Mouse (Mus musculus): ENCODE measurements around the gene Cntnap2. TPM values are rescaled to one million over a fixed set of nuclear protein-coding genes. Genes with fewer than 3 reads are reported as not detected.

Cntnap2 gene
- polyA plus RNA-seq, 1 experiment from 2014 or later: 5.7 TPM

- Histone ChIP-seq H3K4me3 (no peak overlapping the region), H3K36me3 (no peaks in the 10 kb centered on the region), H3K27ac (no peak overlapping the region), H3K4me1 (no peaks in the 10 kb centered on the region), H3K4me2 (replicated peaks) (no peak overlapping the region), H3K9ac (no peak overlapping the region), H3K27me3 (no peaks in the 10 kb centered on the region), H3K9me3 (no peaks in the 10 kb centered on the region)
- no peak for ATAC-seq (ENCODE audit: insufficient number of reproducible peaks, insufficient read depth, low FRiP score, low TSS enrichment)
These were observed 1674.6 kb downstream of the Cntnap2 start for GRCm38 (mm10) chr6:46733794-46734193.

DNA sequence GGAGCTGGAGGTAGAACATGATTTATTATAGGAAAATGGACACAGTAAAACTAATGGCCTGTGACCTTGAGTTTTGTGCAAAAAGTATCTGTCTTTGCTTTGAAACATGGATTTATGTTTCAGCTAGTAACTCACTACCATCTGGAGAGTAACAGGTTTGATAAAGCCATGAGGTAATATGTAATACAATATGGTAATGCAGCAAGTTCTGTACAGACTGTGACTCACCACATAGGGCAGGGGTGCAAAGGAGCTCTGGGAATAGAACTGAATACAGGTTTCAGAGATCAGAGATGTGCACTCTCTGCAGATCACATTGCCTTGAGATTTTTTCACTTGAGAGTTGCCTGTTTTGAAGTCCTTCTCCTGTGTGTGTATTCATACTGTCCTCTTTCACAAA, 1689.3 kb downstream of the Cntnap2 start:
- H3K9ac ChIP-seq: no peak overlapping the region
- H3K9me3 ChIP-seq: no peaks in the 10 kb centered on the region
- H3K4me2 ChIP-seq (replicated peaks): no peak overlapping the region
- H3K27me3 ChIP-seq: no peaks in the 10 kb centered on the region
- H3K36me3 ChIP-seq: no peaks in the 10 kb centered on the region
- no peaks in the 10 kb centered on the region for H3K4me1 ChIP-seq
- no peak overlapping the region for H3K4me3 ChIP-seq
- no peak overlapping the region for H3K27ac ChIP-seq
- no peak for ATAC-seq (ENCODE audit: insufficient number of reproducible peaks, insufficient read depth, low FRiP score, low TSS enrichment)

DNA sequence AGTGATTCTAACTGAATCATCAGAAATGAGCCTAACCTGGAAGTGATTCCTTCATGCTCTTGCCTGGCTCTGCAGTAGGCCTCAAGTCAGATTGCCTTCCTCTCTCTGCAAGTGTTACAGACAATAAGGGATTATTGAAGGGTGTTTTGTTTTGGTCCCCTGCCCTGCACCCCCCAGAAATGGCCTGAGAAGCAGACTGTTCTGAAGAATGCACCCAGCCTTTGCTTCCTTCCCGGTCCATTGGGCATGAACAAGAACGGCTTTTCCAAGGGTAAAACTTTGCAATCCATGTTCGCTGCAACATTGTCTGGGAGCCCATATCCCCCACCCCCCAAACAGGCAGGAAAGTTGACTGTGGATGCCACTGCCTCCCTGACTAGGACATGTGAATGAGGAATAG, 1704.3 kb downstream of the Cntnap2 start:
- no peak for ATAC-seq (ENCODE audit: insufficient number of reproducible peaks, insufficient read depth, low FRiP score, low TSS enrichment)
- Histone ChIP-seq H3K4me3 (no peak overlapping the region), H3K27me3 (no peaks in the 10 kb centered on the region), H3K27ac (no peak overlapping the region), H3K9ac (no peak overlapping the region), H3K4me2 (replicated peaks) (no peak overlapping the region), H3K9me3 (no peaks in the 10 kb centered on the region), H3K36me3 (no peaks in the 10 kb centered on the region), H3K4me1 (no peaks in the 10 kb centered on the region)
- 44% methylated on average over 3 of the region's 3 CpGs for WGBS

DNA sequence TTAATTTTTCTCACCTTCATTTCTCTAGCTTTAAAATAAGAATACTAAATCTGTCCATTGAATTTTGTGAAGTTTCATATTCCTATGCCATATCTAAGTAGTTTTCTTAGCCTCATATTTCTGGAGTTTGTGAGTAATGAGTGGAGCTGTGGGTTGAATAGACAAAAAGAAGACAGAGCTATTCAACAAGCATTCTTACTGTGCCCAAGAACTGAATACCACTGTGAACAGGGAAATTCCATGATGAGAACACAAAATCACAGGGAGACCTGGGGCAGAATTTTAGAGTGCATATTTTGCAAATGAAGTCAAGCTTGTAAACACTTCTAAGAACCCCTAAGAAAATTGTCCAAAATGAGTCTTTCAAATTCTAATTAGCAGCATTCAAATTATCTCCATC, 1715.4 kb downstream of the Cntnap2 start:
- ATAC-seq (ENCODE audit: insufficient number of reproducible peaks, insufficient read depth, low FRiP score, low TSS enrichment): no peak
- Histone ChIP-seq H3K4me2 (replicated peaks) (no peak overlapping the region), H3K27me3 (no peaks in the 10 kb centered on the region), H3K4me1 (no peaks in the 10 kb centered on the region), H3K9me3 (no peaks in the 10 kb centered on the region), H3K4me3 (no peak overlapping the region), H3K27ac (no peak overlapping the region), H3K36me3 (no peaks in the 10 kb centered on the region), H3K9ac (no peak overlapping the region)

- H3K9me3 ChIP-seq: no peaks in the 10 kb centered on the region
These were observed 1743.3 kb downstream of the Cntnap2 start for GRCm38 (mm10) chr6:46802264-46803110.

GRCm38 (mm10) chr6:46856635-46857034, 1797.5 kb downstream of the Cntnap2 start:
- H3K36me3 ChIP-seq: no peaks in the 10 kb centered on the region
- no peaks in the 10 kb centered on the region for H3K27me3 ChIP-seq
- H3K4me2 ChIP-seq (replicated peaks): no peak overlapping the region
- no peak overlapping the region for H3K27ac ChIP-seq
- no peaks in the 10 kb centered on the region for H3K9me3 ChIP-seq
- no peak overlapping the region for H3K9ac ChIP-seq
- 82% methylated on average over 3 of the region's 3 CpGs for WGBS
- ATAC-seq (ENCODE audit: insufficient number of reproducible peaks, insufficient read depth, low FRiP score, low TSS enrichment): no peak
- no peaks in the 10 kb centered on the region for H3K4me1 ChIP-seq
- H3K4me3 ChIP-seq: no peak overlapping the region

More at GRCm38 (mm10) chr6:46802264-46803110, 1743.3 kb downstream of the Cntnap2 start:
- H3K36me3 ChIP-seq: no peaks in the 10 kb centered on the region
- H3K4me1 ChIP-seq: no peaks in the 10 kb centered on the region
- whole genome bisulfite sequencing: 81% methylated on average over 4 of the region's 4 CpGs
- no peak overlapping the region for H3K4me3 ChIP-seq
- no peaks in the 10 kb centered on the region for H3K27me3 ChIP-seq
- H3K4me2 ChIP-seq (replicated peaks): no peak overlapping the region
- no peak overlapping the region for H3K9ac ChIP-seq
- ATAC-seq (ENCODE audit: insufficient number of reproducible peaks, insufficient read depth, low FRiP score, low TSS enrichment): no peak
- no peak overlapping the region for H3K27ac ChIP-seq

DNA sequence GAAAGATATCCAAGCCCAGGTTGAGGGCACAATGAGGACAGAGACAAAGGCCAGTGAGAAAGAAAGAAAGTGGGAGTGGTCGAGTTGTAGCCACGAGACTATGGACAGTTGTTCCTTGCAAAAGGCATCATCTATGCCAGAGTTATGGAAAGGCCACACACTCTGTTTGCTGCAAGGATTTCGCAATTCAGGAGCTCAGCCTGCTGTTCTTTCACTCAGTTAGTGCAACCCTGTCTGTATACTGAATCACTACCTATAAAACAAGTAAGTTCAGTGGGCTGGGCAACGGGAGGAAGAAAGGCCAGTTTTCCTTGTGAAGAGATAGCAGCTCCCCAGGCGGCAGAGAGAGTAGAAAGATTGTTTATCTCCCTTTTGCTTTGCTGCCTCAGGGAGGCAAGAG, 1801.9 kb downstream of the Cntnap2 start:
- Histone ChIP-seq H3K9ac (no peak overlapping the region), H3K27ac (no peak overlapping the region), H3K4me1 (no peaks in the 10 kb centered on the region), H3K4me2 (replicated peaks) (no peak overlapping the region), H3K4me3 (no peak overlapping the region), H3K9me3 (no peaks in the 10 kb centered on the region), H3K27me3 (no peaks in the 10 kb centered on the region), H3K36me3 (no peaks in the 10 kb centered on the region)
- no peak for ATAC-seq (ENCODE audit: insufficient number of reproducible peaks, insufficient read depth, low FRiP score, low TSS enrichment)
- WGBS: 15% methylated on average over 5 of the region's 5 CpGs

DNA sequence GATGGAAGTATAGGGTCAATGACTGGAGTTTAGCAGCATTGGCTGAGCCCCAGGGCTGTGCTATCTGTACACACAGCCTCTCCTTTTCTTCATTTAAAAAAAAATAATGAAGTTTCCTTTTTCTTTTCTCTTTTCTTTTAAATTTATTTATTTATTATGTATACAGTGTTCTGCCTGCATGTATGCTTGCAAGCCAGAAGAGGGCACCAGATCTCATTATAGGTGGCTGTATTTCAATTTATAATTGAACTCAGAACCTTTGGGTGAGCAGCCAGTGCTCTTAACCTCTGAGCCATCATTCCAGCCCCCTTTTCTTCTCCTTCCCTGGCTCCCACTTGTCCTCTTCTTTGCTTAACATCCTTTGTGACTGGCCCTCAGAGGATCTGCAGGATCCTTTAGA, 1807.2 kb downstream of the Cntnap2 start:
- Histone ChIP-seq H3K27me3 (no peaks in the 10 kb centered on the region), H3K9me3 (no peaks in the 10 kb centered on the region), H3K9ac (no peak overlapping the region), H3K36me3 (no peaks in the 10 kb centered on the region), H3K27ac (no peak overlapping the region), H3K4me2 (replicated peaks) (no peak overlapping the region), H3K4me1 (no peaks in the 10 kb centered on the region), H3K4me3 (no peak overlapping the region)
- ATAC-seq (ENCODE audit: insufficient number of reproducible peaks, insufficient read depth, low FRiP score, low TSS enrichment): no peak

- H3K4me2 ChIP-seq (replicated peaks): no peak overlapping the region
- no peaks in the 10 kb centered on the region for H3K9me3 ChIP-seq
- no peaks in the 10 kb centered on the region for H3K27me3 ChIP-seq
- no peak overlapping the region for H3K4me3 ChIP-seq
- no peaks in the 10 kb centered on the region for H3K4me1 ChIP-seq
- ATAC-seq (ENCODE audit: insufficient number of reproducible peaks, insufficient read depth, low FRiP score, low TSS enrichment): no peak
- no peaks in the 10 kb centered on the region for H3K36me3 ChIP-seq
- no peak overlapping the region for H3K9ac ChIP-seq
- H3K27ac ChIP-seq: no peak overlapping the region
- WGBS: 68% methylated on average over 2 of the region's 2 CpGs
These were observed 1827.1 kb downstream of the Cntnap2 start for GRCm38 (mm10) chr6:46886230-46886629.

GRCm38 (mm10) chr6:46909167-46909566, 1850.0 kb downstream of the Cntnap2 start:
- no peak overlapping the region for H3K4me3 ChIP-seq
- no peaks in the 10 kb centered on the region for H3K9me3 ChIP-seq
- H3K4me1 ChIP-seq: no peaks in the 10 kb centered on the region
- no peak for ATAC-seq (ENCODE audit: insufficient number of reproducible peaks, insufficient read depth, low FRiP score, low TSS enrichment)
- no peaks in the 10 kb centered on the region for H3K27me3 ChIP-seq
- no peak overlapping the region for H3K9ac ChIP-seq
- no peaks in the 10 kb centered on the region for H3K36me3 ChIP-seq
- H3K4me2 ChIP-seq (replicated peaks): no peak overlapping the region
- WGBS: 93% methylated on average over 2 of the region's 2 CpGs
- H3K27ac ChIP-seq: no peak overlapping the region

- Histone ChIP-seq H3K9ac (no peak overlapping the region), H3K4me2 (replicated peaks) (no peak overlapping the region), H3K27ac (no peak overlapping the region), H3K4me1 (no peaks in the 10 kb centered on the region), H3K4me3 (no peak overlapping the region), H3K9me3 (no peaks in the 10 kb centered on the region), H3K36me3 (no peaks in the 10 kb centered on the region), H3K27me3 (no peaks in the 10 kb centered on the region)
- ATAC-seq (ENCODE audit: insufficient number of reproducible peaks, insufficient read depth, low FRiP score, low TSS enrichment): no peak
- WGBS: 79% methylated on average over 8 of the region's 8 CpGs
These were observed 1859.6 kb downstream of the Cntnap2 start for GRCm38 (mm10) chr6:46918701-46919274.

DNA sequence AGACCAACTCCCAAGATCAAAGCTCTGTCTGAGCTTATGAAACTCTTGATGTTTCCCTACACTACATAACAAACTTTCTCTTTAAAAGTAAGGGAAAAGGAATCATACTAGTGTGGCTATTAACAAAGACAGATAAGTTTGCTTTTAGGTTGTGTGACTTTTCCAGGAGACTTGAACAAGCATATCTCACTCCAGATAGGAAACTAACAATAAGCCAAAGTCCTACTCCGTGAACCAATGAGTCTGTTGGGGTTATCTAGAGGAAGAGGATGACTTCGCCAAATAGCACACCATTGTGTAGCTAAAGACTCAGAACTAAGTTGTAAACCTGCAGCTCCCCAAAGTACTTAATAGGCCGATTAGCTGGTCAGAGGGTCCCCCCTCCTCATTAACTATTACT, 1860.8 kb downstream of the Cntnap2 start:
- Histone ChIP-seq H3K27ac (no peak overlapping the region), H3K9me3 (no peaks in the 10 kb centered on the region), H3K36me3 (no peaks in the 10 kb centered on the region), H3K9ac (no peak overlapping the region), H3K4me3 (no peak overlapping the region), H3K4me2 (replicated peaks) (no peak overlapping the region), H3K4me1 (no peaks in the 10 kb centered on the region), H3K27me3 (no peaks in the 10 kb centered on the region)
- 90% methylated on average over 3 of the region's 3 CpGs for WGBS
- no peak for ATAC-seq (ENCODE audit: insufficient number of reproducible peaks, insufficient read depth, low FRiP score, low TSS enrichment)

All from embryonic facial prominence, embryonic 12.5 days (tissue).